Mouse (Mus musculus) limb, embryonic 10.5 days (tissue): ENCODE results near the gene Spata20. TPM values are rescaled to one million over a fixed set of nuclear protein-coding genes. Genes with fewer than 3 reads are reported as not detected.

Source experiments
- DNase-seq: peaks from one replicate; pipeline ENCODE4 v3.0.0-alpha.2; 2017; ENCODE audit warnings: low spot score
- H3K27ac ChIP-seq: fragments of 300-500 bp; sonication (generic); 2 replicates; pipeline ENCODE4 v1.5.1; 2016; ENCODE audit warnings: mild to moderate bottlenecking
- H3K27me3 ChIP-seq: fragments of 300-500 bp; sonication (generic); 2 replicates; pipeline ENCODE4 v1.6.1; 2016; ENCODE audit warnings: low read depth, mild to moderate bottlenecking; ENCODE audit not compliant: poor library complexity, severe bottlenecking
- H3K36me3 ChIP-seq: fragments of 300-500 bp; sonication (generic); 2 replicates; pipeline ENCODE4 v1.6.1; 2016; ENCODE audit warnings: mild to moderate bottlenecking, moderate library complexity
- H3K4me1 ChIP-seq: fragments of 300-500 bp; sonication (generic); 2 replicates; pipeline ENCODE4 v1.6.1; 2016
- H3K4me3 ChIP-seq: fragments of 300-500 bp; sonication (generic); 2 replicates; pipeline ENCODE4 v1.5.1; 2016; ENCODE audit warnings: mild to moderate bottlenecking, moderate library complexity
- H3K9me3 ChIP-seq: fragments of 300-500 bp; sonication (generic); replicated peaks from 2 replicates; pipeline ENCODE4 v1.6.1; 2016; ENCODE audit warnings: mild to moderate bottlenecking
- WGBS: fragments of 180-500 bp; shearing (Covaris S2); methylation state at CpG from one replicate; pipeline ENCODE4 v1.1.7; 2016; 5-methylcytosine and 5-hydroxymethylcytosine counted together
- polyA plus RNA-seq: library from polyadenylated mRNA; unstranded; fragments of >200 nt; fragmentation: Nextera tagmentation; extraction: Ambion mirVana; gene quantifications from 2 replicates; pipeline ENCODE4 v1.2.1, GENCODE M21; 2016

Spata20 gene
- polyA plus RNA-seq, 1 experiment from 2014 or later = not detected

DNA sequence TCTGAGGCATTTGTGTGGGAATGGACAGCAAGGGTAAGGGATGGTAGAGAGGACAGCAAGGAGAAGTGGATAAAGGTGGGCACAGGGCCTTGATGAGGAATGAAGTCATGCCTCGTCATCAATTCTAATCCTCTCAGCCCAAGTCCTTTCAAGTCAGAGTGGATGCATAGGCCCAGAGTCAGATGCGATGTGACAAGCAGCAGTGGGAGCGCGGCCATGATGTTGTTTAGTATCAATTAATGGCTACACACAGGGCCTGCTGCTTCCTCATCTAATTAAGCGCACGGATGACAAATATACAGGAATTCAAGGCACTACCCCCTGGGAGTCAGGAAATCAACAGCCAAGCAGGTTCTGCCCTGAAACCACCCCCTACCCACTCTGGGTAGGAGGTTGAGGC lies 45.6 kb downstream of the Spata20 start:
- H3K9me3 ChIP-seq = no peaks in the 10 kb centered on the region
- DNase-seq = no peak
- 92% methylated on average over 6 of the region's 6 CpGs for WGBS
- H3K27me3 ChIP-seq = no peaks in the 10 kb centered on the region
- H3K27ac ChIP-seq = no peak overlapping the region
- H3K36me3 ChIP-seq = peaks cover 93% of the 10 kb centered on the region
- H3K4me1 ChIP-seq = peaks cover 63% of the 10 kb centered on the region
- no peak overlapping the region for H3K4me3 ChIP-seq

GRCm38 (mm10) chr11:94429011-94429651 lies 56.8 kb downstream of the Spata20 start:
- Histone ChIP-seq H3K36me3 (peaks cover 94% of the 10 kb centered on the region), H3K27me3 (peaks cover 44% of the 10 kb centered on the region), H3K4me1 (peaks cover 62% of the 10 kb centered on the region), H3K9me3 (no peaks in the 10 kb centered on the region), H3K4me3 (0 out of 2 replicates have a peak overlapping the region, but pooled peaks have one; percentile 22), H3K27ac (peak overlapping the region; percentile 89)
- DNase-seq = no peak
- 21% methylated on average over 9 of the region's 9 CpGs for WGBS

Other genes with a start within 250 kb of the Spata20 start
- gene Wfikkn2, start 240.2 kb downstream of the Spata20 start, polyA plus RNA-seq = 1.6 and 7.9 TPM in 2 replicates
- not detected in 2 replicates for gene Gm21885, start 204.3 kb downstream of the Spata20 start, polyA plus RNA-seq
- gene Luc7l3, start 164.2 kb downstream of the Spata20 start, polyA plus RNA-seq = 89.9 and 107 TPM in 2 replicates
- 18.1 and 21.3 TPM in 2 replicates for gene Ankrd40, start 158.2 kb downstream of the Spata20 start, polyA plus RNA-seq
- 0.59 and 0.88 TPM in 2 replicates for gene Abcc3, start 93.2 kb downstream of the Spata20 start, polyA plus RNA-seq
- gene Cacna1g, start 12.0 kb downstream of the Spata20 start, polyA plus RNA-seq = 12.7 and 21.4 TPM in 2 replicates
- 3.0 and 3.6 TPM in 2 replicates for gene Epn3, start 13.8 kb upstream of the Spata20 start, polyA plus RNA-seq
- gene Mycbpap, start 35.6 kb upstream of the Spata20 start, polyA plus RNA-seq = 2.7 and 5.0 TPM in 2 replicates
- gene Rsad1, start 63.1 kb upstream of the Spata20 start, polyA plus RNA-seq = 3.0 and 4.5 TPM in 2 replicates
- 0.11 and 0.30 TPM in 2 replicates for gene Chad, start 78.9 kb upstream of the Spata20 start, polyA plus RNA-seq
- 4.1 and 5.6 TPM in 2 replicates for gene Acsf2, start 115.7 kb upstream of the Spata20 start, polyA plus RNA-seq
- gene Lrrc59, start 143.6 kb upstream of the Spata20 start, polyA plus RNA-seq = 274 and 301 TPM in 2 replicates
- 141 and 147 TPM in 2 replicates for gene Mrpl27, start 167.6 kb upstream of the Spata20 start, polyA plus RNA-seq
- 60.1 and 62.2 TPM in 2 replicates for gene Eme1, start 167.8 kb upstream of the Spata20 start, polyA plus RNA-seq
- gene Xylt2, start 191.3 kb upstream of the Spata20 start, polyA plus RNA-seq = 17.8 and 21.0 TPM in 2 replicates
- not detected in 2 replicates for gene Gm11541, start 218.3 kb upstream of the Spata20 start, polyA plus RNA-seq